Mouse (Mus musculus): ENCODE data around the gene Zfp217.

The Zfp217 gene

GRCm38 (mm10) chr2:170158987-170159386 is 11.1 kb upstream of the Zfp217 start:
- no peak for DNase-seq (ENCODE audit: extremely low spot score)

DNA sequence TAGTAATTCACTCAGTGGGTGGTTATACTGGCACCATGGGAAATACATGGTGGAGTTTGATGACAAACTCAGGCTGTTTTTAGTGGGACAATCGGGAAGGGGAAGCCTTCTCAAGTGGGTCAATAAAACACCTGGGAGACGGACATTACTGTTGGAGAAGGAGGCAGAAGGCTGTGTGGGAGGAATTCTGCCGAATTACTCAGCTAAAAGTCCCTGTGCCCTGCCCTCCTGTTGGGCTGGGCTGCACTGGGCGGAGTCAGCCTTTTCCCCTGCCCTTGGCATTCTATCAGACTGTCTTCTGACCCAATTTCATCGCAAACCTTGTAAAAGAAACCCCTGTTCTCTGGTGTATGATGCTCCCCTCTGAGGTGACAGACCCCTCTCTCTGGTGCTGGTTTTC is 10.3 kb upstream of the Zfp217 start:
- DNase-seq (ENCODE audit: extremely low spot score): no peak

DNA sequence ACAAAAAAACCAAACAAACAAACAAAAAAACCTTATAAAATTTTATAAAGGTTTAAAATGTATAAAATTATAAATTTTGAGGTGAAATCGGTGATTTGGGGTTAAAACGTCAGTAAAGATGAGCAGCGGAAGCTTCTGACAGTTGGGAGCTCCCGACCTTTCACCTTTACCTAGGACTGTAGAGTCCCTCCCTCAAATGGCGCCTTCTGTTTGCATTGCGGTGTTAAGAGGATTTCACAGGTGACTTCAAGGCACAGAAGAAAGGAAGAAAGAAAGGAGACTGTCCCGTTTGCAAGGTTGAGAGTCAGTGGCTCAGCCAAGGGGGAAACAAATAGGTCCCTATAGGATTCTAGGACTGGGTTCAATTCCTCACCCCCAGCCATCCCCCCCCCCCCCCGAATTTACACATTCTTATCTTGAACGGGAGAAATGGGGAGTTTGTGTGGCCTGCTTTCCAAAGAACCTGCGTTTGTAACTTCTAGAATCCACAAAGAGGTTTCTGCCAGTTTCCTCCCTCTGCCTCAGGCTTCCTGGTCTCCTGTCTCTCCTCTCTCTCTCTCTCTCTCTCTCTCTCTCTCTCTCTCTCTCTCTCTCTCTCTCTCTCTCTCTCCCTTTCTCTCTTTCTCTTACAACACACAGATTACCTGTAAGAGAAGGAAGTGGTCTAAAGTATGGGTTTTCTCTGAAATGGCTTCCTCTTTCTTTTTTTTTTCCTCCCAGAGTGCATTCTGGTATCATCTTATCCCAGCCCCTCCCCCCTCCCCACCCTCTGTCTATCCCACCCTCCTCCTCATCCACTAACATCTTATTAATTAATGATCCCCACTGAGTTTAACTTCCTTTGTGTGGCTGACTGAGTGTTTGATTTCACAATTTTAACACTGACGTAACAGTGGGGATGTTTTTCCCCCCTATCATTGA is 9.6 kb upstream of the Zfp217 start:
- no peak for DNase-seq (ENCODE audit: extremely low spot score)

- DNase-seq (ENCODE audit: extremely low spot score): no peak
Observed at GRCm38 (mm10) chr2:170155089-170155740, 7.3 kb upstream of the Zfp217 start.

DNA sequence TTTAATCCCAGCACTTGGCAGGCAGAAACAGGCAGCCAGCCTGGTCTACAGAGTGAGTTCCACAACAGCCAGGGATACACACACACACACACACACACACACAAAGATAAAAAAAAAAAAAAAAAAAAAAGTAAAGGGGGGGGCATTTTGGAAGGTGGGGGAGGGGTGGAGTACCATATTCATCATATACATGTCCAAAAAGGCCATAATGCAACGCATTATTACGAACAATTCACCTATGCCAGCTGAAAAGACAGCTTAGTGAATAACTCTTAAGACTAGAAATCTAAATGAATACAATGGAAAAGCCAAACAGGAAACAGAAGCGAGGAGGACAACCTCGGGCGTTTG is 6.8 kb upstream of the Zfp217 start:
- DNase-seq (ENCODE audit: extremely low spot score): no peak

DNA sequence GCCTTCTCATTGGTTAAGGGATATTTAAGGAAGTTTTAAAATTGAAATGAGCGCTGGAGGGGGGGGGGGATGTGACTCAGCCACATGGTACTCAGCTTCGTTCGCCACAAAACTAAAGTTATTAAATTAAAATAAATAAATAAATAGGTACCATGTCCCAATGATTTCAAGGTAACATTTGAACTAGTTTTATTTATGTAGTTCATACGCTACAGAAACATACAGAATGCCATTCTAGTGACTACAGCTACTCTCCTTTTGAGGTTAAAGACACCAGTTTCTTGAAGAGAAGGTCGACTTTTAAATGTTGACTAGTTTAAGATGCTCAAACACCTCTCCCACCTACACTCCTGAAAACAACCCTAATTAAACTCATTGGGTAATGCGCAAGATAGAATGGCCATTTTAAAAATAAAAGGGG is 6.4 kb upstream of the Zfp217 start:
- DNase-seq (ENCODE audit: extremely low spot score): no peak

GRCm38 (mm10) chr2:170153421-170154271 is 5.7 kb upstream of the Zfp217 start:
- peak; percentile 63 for DNase-seq (ENCODE audit: extremely low spot score)

GRCm38 (mm10) chr2:170152856-170153255 is 5.0 kb upstream of the Zfp217 start:
- DNase-seq (ENCODE audit: extremely low spot score): no peak

DNA sequence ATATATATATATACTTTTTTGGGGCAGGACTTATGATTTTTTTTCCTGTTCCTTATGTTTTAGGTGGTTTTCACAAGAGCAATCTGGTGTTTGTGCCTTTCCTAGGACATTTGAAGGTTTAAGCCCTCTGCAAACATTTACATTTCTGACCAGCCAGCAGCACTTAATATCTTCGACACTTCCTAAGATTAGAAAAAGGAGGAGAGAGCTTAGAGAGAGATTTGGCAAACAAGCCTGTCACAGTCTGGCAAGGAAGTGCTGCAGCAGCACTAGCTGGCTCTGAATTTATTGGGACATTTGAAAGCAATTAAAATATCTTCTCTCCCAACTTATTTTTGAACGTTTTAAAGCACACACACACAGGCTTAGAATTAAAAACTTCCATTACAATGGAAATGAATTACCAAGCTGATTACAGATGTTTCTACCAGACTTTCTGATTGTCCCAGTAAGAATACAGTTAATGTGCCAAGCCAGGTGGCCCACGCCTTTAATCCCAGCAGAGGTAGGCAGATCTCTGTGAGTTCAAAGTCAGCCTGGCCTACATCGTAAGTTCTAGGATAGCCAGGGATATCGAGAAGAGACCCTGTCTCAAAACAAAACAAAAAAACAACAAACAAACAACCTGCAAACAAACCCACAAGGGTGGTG is 4.3 kb upstream of the Zfp217 start:
- DNase-seq (ENCODE audit: extremely low spot score): no peak

DNA sequence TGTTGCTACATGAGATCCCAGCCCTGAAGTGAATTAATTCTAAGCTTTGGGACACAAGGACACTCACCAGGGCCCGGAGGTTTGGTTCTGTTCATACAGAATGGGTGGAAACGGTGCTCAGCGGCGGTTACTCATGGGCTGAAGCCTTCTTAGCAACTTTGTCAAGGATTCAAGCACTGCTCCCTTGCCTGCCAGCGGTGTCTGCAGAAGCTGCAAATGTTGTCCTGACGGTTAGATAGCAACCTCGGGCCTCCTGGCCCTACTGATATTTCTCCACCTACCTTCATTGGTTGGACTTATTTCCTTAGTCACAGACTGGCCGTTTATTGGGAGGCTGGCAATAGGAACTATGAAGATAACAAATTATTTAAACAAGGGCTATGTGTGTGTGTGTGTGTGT is 3.6 kb upstream of the Zfp217 start:
- DNase-seq (ENCODE audit: extremely low spot score): no peak

GRCm38 (mm10) chr2:170148828-170149227 is 925 bp upstream of the Zfp217 start:
- DNase-seq (ENCODE audit: extremely low spot score): no peak

GRCm38 (mm10) chr2:170147170-170147569 is 733 bp downstream of the Zfp217 start:
- DNase-seq (ENCODE audit: extremely low spot score): no peak

DNA sequence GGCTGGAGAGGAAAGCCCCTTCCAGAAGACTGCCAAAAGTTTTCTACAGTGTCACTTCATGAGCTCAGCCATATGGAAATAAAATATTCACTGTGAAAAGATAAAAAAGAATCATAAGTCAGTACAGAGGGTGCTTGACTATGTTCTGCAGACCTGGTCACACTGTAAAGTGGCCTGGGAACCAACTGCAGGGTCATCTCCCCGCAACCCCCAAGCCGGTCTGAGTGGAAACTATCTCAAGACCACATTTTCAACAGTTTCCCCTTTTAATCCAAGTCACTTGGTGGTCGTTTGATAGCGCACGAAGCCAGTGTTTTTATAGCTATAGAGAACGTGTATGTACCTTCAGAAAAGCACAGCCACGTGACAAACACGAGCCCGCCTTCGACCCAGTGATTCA is 3.6 kb downstream of the Zfp217 start:
- no peak for DNase-seq (ENCODE audit: extremely low spot score)

GRCm38 (mm10) chr2:170143861-170144260 is 4.0 kb downstream of the Zfp217 start:
- DNase-seq (ENCODE audit: extremely low spot score): no peak

GRCm38 (mm10) chr2:170142542-170142941 is 5.4 kb downstream of the Zfp217 start:
- no peak for DNase-seq (ENCODE audit: extremely low spot score)

DNA sequence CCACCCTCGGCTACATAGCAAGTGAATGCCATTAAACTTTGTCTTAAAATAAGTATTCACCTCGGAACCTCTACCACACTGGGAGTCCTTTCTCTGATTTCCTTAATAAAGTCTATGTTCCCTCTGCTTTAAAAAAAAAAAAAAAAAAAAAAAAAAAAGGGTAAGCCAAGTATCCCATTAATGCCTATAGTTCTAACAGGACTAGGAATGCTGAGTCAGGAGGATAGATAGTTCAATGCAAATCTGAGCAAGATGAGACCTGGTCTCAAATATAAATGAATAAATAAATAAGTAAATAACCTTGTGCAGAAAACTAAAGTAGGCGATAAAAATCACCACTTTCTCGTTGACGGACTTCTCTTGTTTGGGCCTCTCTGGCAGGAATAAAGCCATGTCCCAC is 6.4 kb downstream of the Zfp217 start:
- DNase-seq (ENCODE audit: extremely low spot score): no peak

DNA sequence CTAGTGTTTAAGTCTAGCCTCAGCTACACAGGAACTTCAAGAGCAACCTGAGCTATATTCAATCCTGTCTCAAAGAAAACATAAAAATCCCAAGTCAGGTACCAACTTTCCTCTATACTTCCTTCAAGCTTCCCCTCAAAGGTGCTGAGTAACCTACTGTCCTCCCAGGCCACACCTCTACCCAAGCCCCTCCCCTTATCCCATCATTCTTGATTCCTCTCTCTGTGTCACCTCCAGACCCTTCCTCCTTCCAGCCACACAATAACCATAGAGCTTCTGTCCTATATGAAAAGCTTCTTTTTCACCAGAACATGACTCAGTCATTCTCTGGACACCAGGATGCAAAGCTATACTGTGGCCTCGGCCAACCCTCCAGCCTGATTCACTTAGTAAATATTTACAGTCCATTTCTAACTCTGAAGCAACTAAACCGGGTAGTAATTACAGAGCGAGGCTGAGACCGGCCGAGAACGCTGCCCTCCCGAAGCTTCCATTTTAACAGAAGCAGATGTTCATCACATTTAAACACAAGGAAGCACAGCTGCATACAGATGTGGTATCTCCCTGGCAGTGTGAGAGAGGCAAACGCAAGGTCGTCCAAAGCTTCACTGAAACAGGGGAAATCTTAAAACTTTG is 8.4 kb downstream of the Zfp217 start:
- no peak for DNase-seq (ENCODE audit: extremely low spot score)

DNA sequence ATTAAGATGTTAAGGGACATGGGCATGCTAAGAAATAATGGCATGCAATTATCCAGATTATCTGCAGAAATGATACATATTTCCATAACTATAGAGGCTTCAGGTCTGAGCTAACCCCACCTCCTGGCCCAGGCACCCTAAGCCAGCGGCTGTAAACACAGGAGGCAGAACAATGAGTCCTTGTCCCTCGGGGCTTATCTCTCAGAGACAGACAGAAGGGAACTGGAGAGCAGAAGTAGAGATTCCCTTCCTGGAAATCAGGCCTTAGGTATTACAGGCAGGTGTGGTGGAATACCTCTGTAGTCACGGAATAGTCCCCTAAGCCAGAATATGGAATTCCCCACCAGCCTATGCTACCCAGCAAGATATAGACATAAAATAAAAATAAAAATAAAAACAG is 11.0 kb downstream of the Zfp217 start:
- no peak for DNase-seq (ENCODE audit: extremely low spot score)

GRCm38 (mm10) chr2:170135820-170136219 is 12.1 kb downstream of the Zfp217 start:
- no peak for DNase-seq (ENCODE audit: extremely low spot score)

DNA sequence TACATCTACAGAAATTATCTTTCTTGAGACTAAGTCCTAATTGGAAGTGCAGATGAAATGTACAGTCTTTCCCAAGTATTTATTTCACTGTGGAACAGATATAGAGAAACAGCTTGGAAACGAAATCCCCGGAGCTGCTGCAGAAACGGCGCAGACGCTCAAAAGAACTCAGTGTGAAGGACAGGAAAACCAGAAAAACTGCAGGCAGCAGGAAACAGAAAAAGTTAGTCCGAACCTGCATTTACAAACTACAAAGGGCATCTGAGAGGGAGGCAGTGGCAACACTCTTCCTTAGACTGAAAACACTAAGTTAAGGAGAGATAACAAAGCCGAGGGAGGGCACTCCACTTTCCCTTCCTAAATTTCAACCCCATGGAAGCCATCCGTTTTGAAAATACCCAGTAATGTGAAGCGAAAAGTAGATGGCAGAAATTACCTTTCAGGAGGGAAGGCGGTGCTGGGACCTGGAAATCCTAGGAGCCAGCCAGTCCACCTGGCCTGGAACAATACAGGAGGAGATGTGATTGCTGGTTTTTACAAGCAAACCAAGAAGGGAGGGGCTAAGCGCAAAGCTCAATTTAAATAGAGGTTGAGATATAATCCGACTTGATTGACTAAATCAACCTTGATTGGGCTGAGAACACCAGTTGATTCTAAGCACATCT is 13.7 kb downstream of the Zfp217 start:
- DNase-seq (ENCODE audit: extremely low spot score): peak; percentile 31

All from embryo, embryonic 9.5 days (tissue).